Mouse (Mus musculus) inflammation-experienced regulatory T-cells (primary cell): Measurements from ENCODE around the gene Hmgb2. TPM values are rescaled to one million over a fixed set of nuclear protein-coding genes. Genes with fewer than 3 reads are reported as not detected.

ENCODE experiments used
- polyA plus RNA-seq, 2 experiments: library from polyadenylated mRNA; unstranded; fragments of 100-300 nt; shearing (Covaris generic); gene quantifications; one replicate each; pipeline ENCODE4 v1.2.1; 2017

Hmgb2 gene
- polyA plus RNA-seq: 100 to 1,000 TPM in 1 of 2 experiments, 10 to 100 TPM in 1; 85.5 to 101 TPM

DNA sequence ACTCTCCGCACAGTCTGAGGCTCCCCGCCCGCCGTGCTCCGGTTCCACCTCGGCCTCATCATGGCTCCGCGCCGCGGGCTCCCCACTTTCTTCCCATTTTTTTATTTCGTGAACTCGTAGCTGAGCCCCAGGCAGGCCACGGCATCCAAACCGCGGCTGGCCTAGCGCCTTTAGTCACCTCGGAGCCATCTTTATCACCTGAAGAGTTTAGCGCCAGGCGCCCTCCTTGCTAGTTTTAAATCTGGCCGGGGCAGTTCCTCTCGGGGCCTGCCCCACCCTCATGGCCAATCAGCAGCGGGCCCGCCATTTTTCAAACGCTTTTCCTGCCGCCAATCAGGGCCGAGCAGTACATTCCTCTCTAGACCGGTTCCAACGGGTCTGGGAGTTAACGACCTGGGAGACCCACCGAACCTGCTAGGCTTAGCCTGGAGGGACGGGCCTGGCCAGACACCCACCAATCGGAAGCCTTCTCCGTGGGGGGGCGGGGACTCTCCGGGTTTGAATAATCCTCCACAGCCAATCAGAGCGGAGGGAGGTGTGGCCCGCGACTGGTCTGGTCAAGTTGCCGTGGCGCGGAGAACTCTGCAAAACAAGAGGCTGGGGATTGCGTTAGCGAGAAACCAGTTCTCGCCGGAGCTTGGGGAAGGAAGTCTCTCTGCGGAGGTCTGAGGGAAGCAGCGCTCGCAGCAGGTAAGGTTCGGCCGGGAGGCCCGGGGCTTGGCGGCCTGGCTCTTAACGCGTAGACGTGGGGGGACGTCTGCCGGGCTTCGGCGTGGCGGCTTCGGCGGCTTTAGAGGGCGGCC, at the start of gene Hmgb2:
Gene Hmgb2 (plus strand): TSS at position 592 of the 803 bp plus-strand sequence.

DNA sequence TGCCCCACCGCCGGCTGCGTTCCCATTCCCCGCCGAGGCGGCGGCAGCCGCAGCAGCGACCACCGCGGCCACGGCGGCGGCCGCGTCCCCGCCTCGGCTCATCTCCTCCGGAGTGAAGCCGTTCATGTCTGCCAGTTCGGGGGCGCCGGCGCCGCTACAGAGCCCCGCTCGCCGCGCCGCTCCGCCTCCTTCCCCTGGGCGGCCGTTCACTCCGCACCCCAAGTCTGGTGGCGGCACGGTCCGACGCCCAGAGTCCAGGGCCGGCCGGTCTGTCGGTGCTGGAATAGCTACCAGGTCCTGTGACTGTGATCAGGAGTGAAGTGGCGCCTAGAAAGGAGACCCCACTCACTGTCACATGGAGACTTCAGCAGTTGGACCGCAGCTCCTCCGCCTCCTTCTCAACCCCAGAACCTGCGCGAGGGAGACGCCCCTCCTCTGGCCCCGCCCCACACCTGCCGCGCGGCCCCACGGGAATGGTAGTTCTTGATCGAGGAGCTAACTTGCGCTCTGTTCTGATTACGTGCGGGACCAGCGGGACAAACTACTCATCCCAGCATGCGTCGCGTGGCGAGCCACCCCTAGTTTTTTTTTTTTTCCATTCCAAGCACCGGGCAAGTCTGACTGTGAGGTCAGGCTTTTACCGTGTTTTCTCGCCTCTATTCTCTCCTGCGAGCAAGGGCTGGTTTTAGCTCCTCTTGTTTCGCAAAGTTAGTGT, 24.1 kb upstream of the Hmgb2 start, which contains the start of gene Sap30:
Gene Sap30 (minus strand): TSS at position 420 of the 715 bp plus-strand sequence.

Other genes starting within 250 kb of the Hmgb2 start
- gene Hand2, start 190.9 kb upstream of the Hmgb2 start, polyA plus RNA-seq: not detected
- under 1 TPM in 1 of 2 experiments, not detected in 1; 0.42 TPM for gene Scrg1, start 56.0 kb upstream of the Hmgb2 start, polyA plus RNA-seq
- 10 to 100 TPM in 1 of 2 experiments, 1 to 10 TPM in 1; 4.2 to 15.2 TPM for gene Sap30, start 24.0 kb upstream of the Hmgb2 start, polyA plus RNA-seq
- 10 to 100 TPM; 26.9 to 44.4 TPM for gene Galnt7, start 141.1 kb downstream of the Hmgb2 start, polyA plus RNA-seq